Mouse (Mus musculus): ENCODE data around the gene Pla2g2e. TPM values are rescaled to one million over a fixed set of nuclear protein-coding genes. Genes with fewer than 3 reads are reported as not detected.

Gene Pla2g2e
- polyA plus RNA-seq (2017; shearing (Covaris generic)), result not detected

DNA sequence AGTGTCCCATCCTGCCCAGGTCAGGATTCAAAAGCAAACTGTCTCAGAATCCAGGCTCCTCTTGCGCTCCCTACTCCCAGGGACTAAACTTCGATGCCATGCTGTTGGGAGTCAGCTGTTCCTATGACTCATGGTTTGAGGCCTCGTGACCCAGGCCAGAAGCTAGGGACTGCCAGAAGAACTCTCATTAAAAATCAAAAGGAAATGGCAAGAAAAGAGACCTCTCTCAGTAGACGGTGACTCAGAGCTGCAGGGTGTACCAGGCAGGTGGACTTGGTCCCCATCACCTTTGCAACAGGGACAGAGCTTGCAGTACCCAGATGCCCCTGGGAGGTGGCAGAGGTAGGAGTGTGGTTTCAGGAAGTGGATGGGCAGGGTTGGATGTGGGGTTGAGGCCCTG is at the start of gene Pla2g2e:
Gene Pla2g2e (plus strand): TSS at position 212 of the 400 bp plus-strand sequence.

DNA sequence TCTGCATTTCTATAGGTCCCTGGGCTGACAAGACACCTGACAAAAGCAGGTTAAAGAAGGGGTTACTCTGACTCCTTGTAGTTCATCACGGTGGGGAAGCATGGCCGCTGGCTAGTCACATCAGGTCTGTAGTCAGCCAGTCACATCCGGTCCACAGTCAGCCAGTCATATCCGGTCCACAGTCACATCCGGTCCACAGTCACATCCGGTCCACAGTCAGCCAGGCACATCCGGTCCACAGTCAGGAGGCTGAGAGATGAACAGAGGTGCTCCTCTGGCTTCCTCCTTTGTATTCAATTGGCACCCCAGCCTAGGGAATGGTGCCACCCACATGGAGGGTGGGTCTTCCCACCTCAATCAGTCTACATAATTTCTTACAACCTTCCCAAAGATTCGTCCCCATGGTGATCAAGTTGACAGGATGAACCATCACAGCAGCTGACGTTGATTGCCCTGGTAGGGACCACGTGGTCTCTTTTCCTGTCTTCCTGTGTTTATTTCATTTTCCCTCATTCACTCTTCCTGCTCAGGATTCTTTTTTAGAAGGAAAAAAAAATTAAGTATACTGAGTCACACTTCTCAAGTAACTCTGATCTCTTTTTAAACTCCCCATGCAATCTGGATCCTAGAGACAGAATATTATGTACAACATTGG is 14.3 kb upstream of the Pla2g2e start, which contains the start of gene Pla2g5:
Gene Pla2g5 (minus strand): TSS at position 139 of the 655 bp plus-strand sequence.

DNA sequence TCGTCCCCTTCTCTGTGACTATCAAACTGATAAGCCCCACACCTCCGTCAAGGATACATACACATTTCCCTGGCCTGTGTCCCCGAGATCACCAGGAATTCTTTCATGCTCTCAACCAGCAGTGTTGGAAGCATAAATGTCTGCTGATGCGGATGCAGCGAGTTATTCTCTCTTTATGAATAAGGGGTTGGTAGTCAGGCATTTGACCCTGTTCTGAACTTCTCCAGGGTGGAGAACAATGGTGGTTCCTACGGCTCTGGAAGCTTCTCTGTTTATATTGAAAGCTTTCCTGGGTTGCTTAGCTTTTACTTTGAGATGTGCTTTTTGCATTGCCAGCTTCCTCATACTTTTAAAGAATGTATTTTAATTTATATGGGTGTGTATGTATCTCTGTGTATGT is 3.9 kb upstream of the Pla2g2e start, which contains the start of gene Gm13030:
Gene Gm13030 (minus strand): TSS at position 101 of the 400 bp plus-strand sequence.

DNA sequence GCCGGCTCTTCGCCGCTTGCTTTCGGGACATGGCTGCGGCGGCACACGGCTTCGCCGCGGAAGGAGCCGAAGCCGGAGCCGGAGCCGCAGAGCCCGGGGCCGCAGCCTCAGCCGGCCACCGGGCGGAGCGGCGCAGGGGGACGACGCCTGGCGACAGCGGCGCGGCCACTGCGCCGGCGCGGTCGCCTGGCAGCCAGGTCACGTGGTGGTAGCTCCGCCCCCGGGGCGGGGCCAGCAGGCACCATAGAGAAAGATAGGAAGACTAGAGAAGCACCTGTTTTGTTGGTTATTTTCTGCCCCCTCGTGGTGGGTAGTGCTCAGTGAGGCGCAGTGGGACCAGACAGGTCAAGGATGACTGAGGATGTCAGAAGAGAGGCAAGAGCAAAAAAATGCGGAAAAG is 36.1 kb downstream of the Pla2g2e start, which contains the start of gene Otud3:
Gene Otud3 (minus strand): TSS at position 149 of the 400 bp plus-strand sequence.

Other genes starting within 250 kb of the Pla2g2e start
- gene Vwa5b1, start 242.1 kb upstream of the Pla2g2e start, polyA plus RNA-seq (2017; shearing (Covaris generic)), result not detected
- not detected for gene Pla2g2c, start 153.2 kb upstream of the Pla2g2e start, polyA plus RNA-seq (2017; shearing (Covaris generic))
- not detected for gene Ubxn10, start 140.8 kb upstream of the Pla2g2e start, polyA plus RNA-seq (2017; shearing (Covaris generic))
- not detected for gene Pla2g2f, start 120.3 kb upstream of the Pla2g2e start, polyA plus RNA-seq (2017; shearing (Covaris generic))
- 0.22 TPM for gene Pla2g2d, start 102.2 kb upstream of the Pla2g2e start, polyA plus RNA-seq (2017; shearing (Covaris generic))
- gene Pla2g5, start 14.5 kb upstream of the Pla2g2e start, polyA plus RNA-seq (2017; shearing (Covaris generic)), result not detected
- gene Gm13030, start 4.0 kb upstream of the Pla2g2e start, polyA plus RNA-seq (2017; shearing (Covaris generic)), result not detected
- gene Otud3, start 36.0 kb downstream of the Pla2g2e start, polyA plus RNA-seq (2017; shearing (Covaris generic)), result 7.3 TPM
- gene Rnf186, start 89.2 kb downstream of the Pla2g2e start, polyA plus RNA-seq (2017; shearing (Covaris generic)), result not detected
- 31.1 TPM for gene Tmco4, start 94.9 kb downstream of the Pla2g2e start, polyA plus RNA-seq (2017; shearing (Covaris generic))
- gene Htr6, start 197.6 kb downstream of the Pla2g2e start, polyA plus RNA-seq (2017; shearing (Covaris generic)), result not detected
- gene Nbl1, start 215.1 kb downstream of the Pla2g2e start, polyA plus RNA-seq (2017; shearing (Covaris generic)), result not detected